Mouse (Mus musculus) E14TG2a.4 (cell line): ENCODE results near the gene Myo1e.

Source experiments
- CTCF ChIP-seq: conservative IDR thresholded peaks from 2 replicates; pipeline ENCODE4 v1.5.1; 2014; ENCODE audit warnings: low read length
- NANOG ChIP-seq: IDR thresholded peaks from 2 replicates; pipeline ENCODE4 v1.6.1; 2014; ENCODE audit warnings: borderline replicate concordance, low read length, mixed read lengths

DNA sequence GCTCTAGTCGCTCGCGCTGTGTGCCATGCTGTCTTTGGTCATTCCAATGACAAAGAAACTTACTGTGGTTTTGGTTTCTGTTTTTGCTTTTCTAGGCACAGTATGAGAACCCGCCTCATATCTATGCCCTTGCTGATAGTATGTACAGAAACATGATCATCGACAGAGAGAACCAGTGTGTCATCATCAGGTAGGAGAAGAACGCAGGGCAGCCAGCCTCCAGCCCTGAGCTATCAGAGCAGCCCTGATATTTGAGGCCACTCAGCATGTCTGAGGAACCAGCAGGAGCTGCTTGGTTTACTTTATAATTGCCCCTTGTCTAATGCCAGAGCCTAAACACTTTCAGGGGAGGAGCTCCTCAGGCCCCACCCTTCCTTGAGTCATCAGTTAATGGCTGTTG lies 94.4 kb downstream of the Myo1e start:
- no peak for TF ChIP-seq CTCF
- TF ChIP-seq NANOG = no peak
